Mouse (Mus musculus) heart, postnatal 10 days (tissue): ENCODE data around the gene Ift22. TPM values are rescaled to one million over a fixed set of nuclear protein-coding genes. Genes with fewer than 3 reads are reported as not detected.
"Not testable (repeated sequence)": the region's sequence is repeated elsewhere in the genome, so short reads cannot be mapped to it uniquely, and the experiment has no call there.

Source experiments
- DNase-seq, 2 experiments: peaks; one replicate each; pipeline ENCODE4 v3.0.0; 2021
- intact Hi-C: fragments of 180-260 bp; cut with DNase I; formaldehyde crosslinking; loops from one replicate; pipeline ENCODE4 v1.15.1; 2025
- total RNA-seq, 2 experiments: library from RNA; stranded (reverse); gene quantifications; 2 replicates each; pipeline ENCODE4 v1.2.3; 2021

Ift22 gene
- total RNA-seq, 2 experiments from 2014 or later = 14.4 to 17.2 TPM

- no peak for DNase-seq
- intact Hi-C loops = no loop called here
These were observed 3.3 kb upstream of the Ift22 start for GRCm38 (mm10) chr5:136904621-136905020.

- DNase-seq = peak; percentile 12 to 34
- intact Hi-C loops = no loop called here
These were observed 2.3 kb upstream of the Ift22 start for GRCm38 (mm10) chr5:136905630-136906029.

GRCm38 (mm10) chr5:136907587-136907986 lies 363 bp upstream of the Ift22 start:
- DNase-seq = no peak
- intact Hi-C loops = no loop called here

- intact Hi-C loops = no loop called here
- no peak for DNase-seq
These were observed 6.2 kb downstream of the Ift22 start for GRCm38 (mm10) chr5:136914183-136914582.

GRCm38 (mm10) chr5:136917613-136918242 lies 9.8 kb downstream of the Ift22 start:
- intact Hi-C loops = no loop called here
- DNase-seq = no peak

GRCm38 (mm10) chr5:136918655-136919472 lies 10.9 kb downstream of the Ift22 start:
- intact Hi-C loops = no loop called here

GRCm38 (mm10) chr5:136919546-136920301 lies 11.8 kb downstream of the Ift22 start:
- DNase-seq = peak in 1 of 2 experiments; percentile 17
- intact Hi-C loops = no loop called here

More at GRCm38 (mm10) chr5:136918655-136919472, 10.9 kb downstream of the Ift22 start:
- DNase-seq = peak; percentile 86 to 87

- intact Hi-C loops = no loop called here
- DNase-seq = no peak
These were observed 14.9 kb downstream of the Ift22 start for GRCm38 (mm10) chr5:136922830-136923229.

- intact Hi-C loops = no loop called here
- no peak for DNase-seq
These were observed 16.0 kb downstream of the Ift22 start for GRCm38 (mm10) chr5:136923751-136924478.

- intact Hi-C loops = loop anchor here (1.0 to 5.0 kb wide), 2 partner anchors 41 to 178 kb away; no protein-coding TSS in a partner anchor
- peak; percentile 86 to 93 for DNase-seq
These were observed 21.1 kb downstream of the Ift22 start for GRCm38 (mm10) chr5:136929073-136929472.

- no peak for DNase-seq
- intact Hi-C loops = no loop called here
These were observed 23.9 kb downstream of the Ift22 start for GRCm38 (mm10) chr5:136931896-136932295.

- intact Hi-C loops = no loop called here
- no peak for DNase-seq
These were observed 25.0 kb downstream of the Ift22 start for GRCm38 (mm10) chr5:136932956-136933355.

GRCm38 (mm10) chr5:136933930-136934329 lies 26.0 kb downstream of the Ift22 start:
- intact Hi-C loops = no loop called here
- no peak for DNase-seq

- intact Hi-C loops = no loop called here
- DNase-seq = no peak
These were observed 28.1 kb downstream of the Ift22 start for GRCm38 (mm10) chr5:136935905-136936695.

GRCm38 (mm10) chr5:136936750-136937149 lies 28.8 kb downstream of the Ift22 start:
- intact Hi-C loops = no loop called here
- DNase-seq = no peak

- DNase-seq = no peak
- intact Hi-C loops = no loop called here
These were observed 29.7 kb downstream of the Ift22 start for GRCm38 (mm10) chr5:136937621-136938020.

- intact Hi-C loops = no loop called here
- peak in 1 of 2 experiments; percentile 32 for DNase-seq
These were observed 31.3 kb downstream of the Ift22 start for GRCm38 (mm10) chr5:136939284-136939683.

GRCm38 (mm10) chr5:136940029-136940428 lies 32.1 kb downstream of the Ift22 start:
- intact Hi-C loops, DNase-seq: not testable (repeated sequence)

- no peak for DNase-seq
- intact Hi-C loops = no loop called here
These were observed 33.1 kb downstream of the Ift22 start for GRCm38 (mm10) chr5:136940845-136941560.
